Mouse (Mus musculus) stomach, postnatal 0 days (tissue): ENCODE data around the gene Dnah5. TPM values are rescaled to one million over a fixed set of nuclear protein-coding genes. Genes with fewer than 3 reads are reported as not detected.

Source experiments
- ATAC-seq: fragments of 200-750 bp; cut with Nextera tagmentation; 2 replicates; pipeline ENCODE4 v1.8.0; 2017; ENCODE audit not compliant: low FRiP score, low TSS enrichment
- DNase-seq: peaks from one replicate; pipeline ENCODE4 v3.0.0-alpha.2; 2016; ENCODE audit warnings: low spot score
- H3K27ac ChIP-seq: fragments of 300-500 bp; sonication (generic); replicated peaks from 2 replicates; pipeline ENCODE4 v1.5.1; 2014; ENCODE audit warnings: mild to moderate bottlenecking, control low read depth
- H3K27me3 ChIP-seq: fragments of 300-500 bp; sonication (generic); 2 replicates; pipeline ENCODE4 v1.6.1; 2014; ENCODE audit warnings: low read length; ENCODE audit not compliant: control insufficient read depth, insufficient read depth
- H3K36me3 ChIP-seq: fragments of 300-500 bp; sonication (generic); 2 replicates; pipeline ENCODE4 v1.6.1; 2014; ENCODE audit warnings: low read length, mixed read lengths; ENCODE audit not compliant: control insufficient read depth, insufficient read depth
- H3K4me1 ChIP-seq: fragments of 300-500 bp; sonication (generic); replicated peaks from 2 replicates; pipeline ENCODE4 v1.6.1; 2014; ENCODE audit warnings: antibody characterized with exemption; ENCODE audit not compliant: control insufficient read depth, insufficient read depth
- H3K4me2 ChIP-seq: fragments of 300-500 bp; sonication (generic); replicated peaks from 2 replicates; pipeline ENCODE4 v1.6.1; 2014; ENCODE audit warnings: low read depth, mild to moderate bottlenecking, control low read depth, moderate library complexity
- H3K4me3 ChIP-seq: fragments of 300-500 bp; sonication (generic); 2 replicates; pipeline ENCODE4 v1.5.1; 2014; ENCODE audit warnings: low read depth, low read length, control low read depth
- H3K9ac ChIP-seq: fragments of 300-500 bp; sonication (generic); 2 replicates; pipeline ENCODE4 v1.6.1; 2014; ENCODE audit warnings: mild to moderate bottlenecking, low read length, control low read depth, mixed read lengths
- H3K9me3 ChIP-seq: fragments of 300-500 bp; sonication (generic); 2 replicates; pipeline ENCODE4 v1.6.1; 2016; ENCODE audit warnings: low read length; ENCODE audit not compliant: control insufficient read depth
- CTCF ChIP-seq: IDR thresholded peaks from 2 replicates; pipeline ENCODE4 v1.5.1; 2016; ENCODE audit warnings: antibody characterized with exemption, low read depth, mild to moderate bottlenecking, moderate library complexity
- EP300 ChIP-seq: optimal IDR thresholded peaks from 2 replicates; pipeline ENCODE3; 2016; ENCODE audit warnings: antibody characterized with exemption
- WGBS: fragments of 180-500 bp; shearing (Covaris S2); extraction: QIAGEN DNeasy Blood & Tissue Kit; methylation state at CpG from one replicate; pipeline ENCODE4 v1.1.7; 2014; 5-methylcytosine and 5-hydroxymethylcytosine counted together
- polyA plus RNA-seq: library from polyadenylated mRNA; unstranded; fragments of >200 nt; fragmentation: Nextera tagmentation; extraction: Ambion mirVana; gene quantifications from 2 replicates; pipeline ENCODE4 v1.2.1, GENCODE M21; 2015

The Dnah5 gene
- polyA plus RNA-seq, 1 experiment from 2014 or later: 0.01 TPM

DNA sequence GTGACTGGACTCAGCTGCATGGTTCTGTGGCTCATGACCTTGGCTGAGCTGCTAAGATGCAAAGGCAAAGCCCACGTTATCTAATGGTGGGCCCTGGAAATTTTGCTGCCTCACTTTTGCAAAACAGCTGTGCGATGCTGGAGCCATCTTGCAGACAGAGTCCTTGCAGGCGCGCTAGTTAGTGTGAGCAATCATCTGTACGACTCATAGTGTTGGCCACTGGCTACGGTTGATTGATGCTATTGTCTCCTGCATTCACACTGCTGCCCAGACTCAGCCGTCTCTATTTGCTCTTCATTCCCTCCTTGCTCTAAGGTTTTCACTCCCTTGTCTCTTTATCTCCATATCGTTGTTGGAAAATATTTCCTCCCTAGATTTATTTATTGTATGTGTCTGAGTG is 12.8 kb downstream of the Dnah5 start:
- 30% methylated on average over 8 of the region's 8 CpGs for WGBS
- DNase-seq: no peak
- Histone ChIP-seq H3K4me3 (no peak overlapping the region), H3K36me3 (no peaks in the 10 kb centered on the region), H3K9ac (no peak overlapping the region), H3K27me3 (no peaks in the 10 kb centered on the region), H3K9me3 (no peaks in the 10 kb centered on the region), H3K4me1 (no peaks in the 10 kb centered on the region), H3K27ac (no peak overlapping the region), H3K4me2 (no peak overlapping the region)
- no peak for ATAC-seq
- TF ChIP-seq EP300 (no peak), CTCF (no peak)

DNA sequence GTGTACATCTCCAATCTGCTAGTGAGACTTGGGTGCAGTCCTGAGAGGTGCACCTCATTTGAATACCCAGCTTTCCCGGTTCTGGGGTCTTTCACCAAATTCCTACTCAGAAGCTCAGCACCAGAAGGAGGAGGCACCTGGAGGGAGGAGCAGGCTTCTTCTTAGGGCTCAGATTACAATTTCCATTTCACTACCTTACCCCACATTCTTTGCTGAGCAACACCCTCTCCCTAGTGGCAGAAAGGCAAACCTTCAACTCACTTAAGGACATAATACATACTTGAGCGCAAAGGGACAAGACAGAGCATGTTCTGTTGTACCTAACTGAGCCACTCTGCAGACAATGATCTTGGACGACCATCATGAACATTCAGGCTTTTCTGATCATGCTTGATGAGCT is 23.8 kb downstream of the Dnah5 start:
- H3K27ac ChIP-seq: no peak overlapping the region
- DNase-seq: no peak
- 46% methylated on average over 3 of the region's 3 CpGs for WGBS

DNA sequence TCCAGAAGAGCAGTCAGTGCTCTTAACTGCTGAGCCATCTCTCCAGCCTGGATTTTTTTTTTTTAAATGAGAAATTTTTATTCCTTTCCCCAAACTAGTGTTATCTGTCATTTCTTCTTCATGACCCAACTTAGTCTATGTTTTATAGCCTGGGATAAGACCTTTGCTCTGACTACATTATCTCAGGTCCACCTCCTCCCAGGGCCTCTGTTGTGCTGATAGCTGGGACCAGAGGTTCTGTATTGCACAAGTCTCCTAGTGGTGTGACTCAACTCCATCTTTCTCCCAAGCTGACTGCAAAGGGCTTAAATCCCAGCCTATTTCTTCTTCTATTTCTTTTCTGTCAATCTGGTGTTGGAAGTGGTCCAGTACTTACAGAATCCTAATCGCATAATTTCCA is 56.7 kb downstream of the Dnah5 start:
- Histone ChIP-seq H3K4me3 (no peak overlapping the region), H3K9me3 (no peaks in the 10 kb centered on the region), H3K4me2 (no peak overlapping the region), H3K27ac (no peak overlapping the region), H3K27me3 (no peaks in the 10 kb centered on the region), H3K4me1 (no peaks in the 10 kb centered on the region), H3K36me3 (no peaks in the 10 kb centered on the region), H3K9ac (no peak overlapping the region)
- ATAC-seq (no peak), DNase-seq (no peak)
- WGBS: 59% methylated on average over 1 of the region's 1 CpGs
- TF ChIP-seq EP300: no peak
- TF ChIP-seq CTCF: no peak

More for the DNA sequence above, 23.8 kb downstream of the Dnah5 start:
- no peak overlapping the region for H3K4me2 ChIP-seq
- no peak overlapping the region for H3K4me3 ChIP-seq
- H3K27me3 ChIP-seq: no peaks in the 10 kb centered on the region
- H3K9me3 ChIP-seq: no peaks in the 10 kb centered on the region
- H3K4me1 ChIP-seq: no peaks in the 10 kb centered on the region
- no peak overlapping the region for H3K9ac ChIP-seq
- TF ChIP-seq EP300 (no peak), CTCF (no peak)
- no peak for ATAC-seq
- H3K36me3 ChIP-seq: no peaks in the 10 kb centered on the region

DNA sequence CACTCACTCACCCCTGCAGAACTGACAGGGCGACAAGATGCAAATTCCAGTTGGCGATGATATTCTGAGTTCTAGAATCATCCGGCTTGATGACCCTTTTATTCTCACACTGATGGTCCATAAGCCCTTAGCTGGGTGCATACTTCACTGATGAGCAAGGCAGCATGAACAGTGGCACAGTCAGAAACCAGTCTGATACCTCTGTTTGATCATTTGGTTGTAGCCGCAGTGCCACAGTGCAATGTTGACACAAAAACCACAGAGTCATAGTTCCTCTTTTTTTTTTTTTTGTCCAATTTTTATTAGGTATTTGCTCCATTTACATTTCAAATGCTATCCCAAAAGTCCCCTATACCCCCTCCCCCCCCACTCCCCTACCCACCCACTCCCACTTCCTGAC is 95.9 kb downstream of the Dnah5 start:
- no peak overlapping the region for H3K9ac ChIP-seq
- H3K9me3 ChIP-seq: no peaks in the 10 kb centered on the region
- no peaks in the 10 kb centered on the region for H3K27me3 ChIP-seq
- no peak overlapping the region for H3K4me2 ChIP-seq
- TF ChIP-seq EP300 (no peak), CTCF (no peak)
- H3K4me1 ChIP-seq: no peaks in the 10 kb centered on the region
- DNase-seq (no peak), ATAC-seq (no peak)
- H3K4me3 ChIP-seq: no peak overlapping the region
- H3K36me3 ChIP-seq: no peaks in the 10 kb centered on the region
- WGBS: 87% methylated on average over 4 of the region's 4 CpGs
- H3K27ac ChIP-seq: no peak overlapping the region

DNA sequence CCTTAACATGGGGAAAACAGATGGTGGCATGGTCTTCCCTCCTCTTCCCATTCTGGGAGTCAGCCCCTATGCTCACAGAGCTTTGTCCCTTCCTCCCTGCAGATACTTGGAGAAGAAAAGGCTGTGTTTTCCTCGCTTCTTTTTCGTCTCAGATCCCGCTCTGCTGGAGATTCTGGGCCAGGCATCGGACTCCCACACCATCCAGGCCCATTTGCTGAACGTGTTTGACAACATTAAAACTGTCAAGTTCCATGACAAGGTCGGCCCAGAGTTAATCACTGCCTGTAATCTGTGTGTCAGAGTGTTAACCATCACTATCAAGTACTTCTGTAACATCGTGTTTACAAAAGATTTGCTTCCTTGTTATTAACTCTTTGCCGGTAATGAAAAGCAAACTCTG is 103.6 kb downstream of the Dnah5 start:
- DNase-seq (no peak), ATAC-seq (no peak)
- Histone ChIP-seq H3K9ac (no peak overlapping the region), H3K4me3 (no peak overlapping the region), H3K4me2 (no peak overlapping the region), H3K36me3 (no peaks in the 10 kb centered on the region), H3K27ac (no peak overlapping the region), H3K9me3 (no peaks in the 10 kb centered on the region), H3K4me1 (no peaks in the 10 kb centered on the region), H3K27me3 (no peaks in the 10 kb centered on the region)
- no peak for TF ChIP-seq CTCF
- WGBS: 23% methylated on average over 8 of the region's 8 CpGs

DNA sequence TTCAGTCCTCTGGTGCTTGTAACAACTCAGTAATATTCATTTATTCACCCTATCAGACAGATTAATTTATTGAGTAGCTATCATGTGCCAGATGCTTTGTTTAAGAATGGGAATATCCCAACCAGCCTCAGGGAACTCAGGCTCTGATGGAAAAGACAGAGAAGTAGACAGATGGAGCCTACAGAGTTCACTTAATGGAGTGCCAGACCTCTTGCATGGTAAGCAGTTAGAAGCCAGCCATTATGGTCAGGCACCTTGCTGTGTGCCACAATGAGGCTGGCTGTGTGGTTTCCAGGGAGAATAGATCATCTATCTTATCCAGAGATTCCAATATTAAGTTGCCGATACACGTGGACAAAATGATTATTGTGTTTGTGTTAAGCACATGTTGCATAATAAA is 104.3 kb downstream of the Dnah5 start:
- 84% methylated on average over 2 of the region's 2 CpGs for WGBS
- H3K36me3 ChIP-seq: no peaks in the 10 kb centered on the region
- TF ChIP-seq CTCF (no peak), EP300 (no peak)
- no peaks in the 10 kb centered on the region for H3K4me1 ChIP-seq
- ATAC-seq: no peak
- no peak overlapping the region for H3K9ac ChIP-seq
- H3K4me2 ChIP-seq: no peak overlapping the region
- no peak for DNase-seq
- no peak overlapping the region for H3K27ac ChIP-seq
- no peak overlapping the region for H3K4me3 ChIP-seq
- H3K9me3 ChIP-seq: no peaks in the 10 kb centered on the region
- no peaks in the 10 kb centered on the region for H3K27me3 ChIP-seq
